Mouse (Mus musculus): ENCODE data around the gene Tmem270. TPM values are rescaled to one million over a fixed set of nuclear protein-coding genes. Genes with fewer than 3 reads are reported as not detected.
"Not testable (repeated sequence)": the region's sequence is repeated elsewhere in the genome, so short reads cannot be mapped to it uniquely, and the experiment has no call there.

The Tmem270 gene
- polyA plus RNA-seq, 1 experiment from 2014 or later: not detected

DNA sequence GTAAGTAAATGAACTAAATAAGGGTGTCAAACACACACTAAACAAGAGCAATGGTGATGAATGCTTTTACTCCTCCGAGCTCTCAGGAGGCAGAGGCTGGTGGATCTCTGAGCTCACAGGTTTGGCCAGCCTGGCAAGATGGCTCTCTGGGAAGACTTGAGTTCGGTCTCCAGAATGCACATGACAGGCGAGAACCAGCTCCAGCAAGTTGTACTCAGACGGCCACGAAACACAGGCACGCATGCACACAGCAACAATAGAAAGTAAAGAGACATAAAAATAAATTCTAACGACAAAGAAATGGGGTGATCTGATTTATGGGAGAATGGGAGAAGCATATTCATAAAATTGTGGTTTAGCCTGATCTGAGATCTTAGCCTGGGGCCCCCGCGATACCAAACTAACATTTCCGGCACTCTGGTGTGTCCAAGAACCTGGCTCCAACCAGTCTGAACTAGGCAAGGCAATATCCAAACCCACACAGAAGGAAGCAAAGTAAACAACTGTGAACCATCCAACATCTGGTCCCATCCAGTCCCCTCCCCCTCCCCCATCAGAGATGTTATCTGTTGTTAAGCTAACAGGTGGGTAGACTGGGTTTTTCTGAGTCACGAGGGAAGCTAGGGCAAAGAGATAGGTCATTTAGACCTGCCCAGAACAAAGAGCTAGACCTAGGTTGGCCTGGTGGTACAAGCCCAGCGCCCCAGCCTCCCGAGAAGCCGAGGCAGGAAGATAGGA is 35.1 kb upstream of the Tmem270 start:
- no peak overlapping the region for H3K9ac ChIP-seq
- no peaks in the 10 kb centered on the region for H3K36me3 ChIP-seq (replicated peaks)
- WGBS (ENCODE audit: insufficient replicate concordance): 65% methylated on average over 14 of the region's 14 CpGs
- H3K4me2 ChIP-seq: no peak overlapping the region
- H3K27me3 ChIP-seq: peaks cover 18% of the 10 kb centered on the region
- H3K9me3 ChIP-seq (replicated peaks): no peaks in the 10 kb centered on the region
- 0 out of 2 replicates have a peak overlapping the region, but pooled peaks have one; percentile 14 for H3K27ac ChIP-seq (replicated peaks)
- no peak overlapping the region for H3K4me3 ChIP-seq (replicated peaks)
- peaks cover 25% of the 10 kb centered on the region for H3K4me1 ChIP-seq (replicated peaks)
- ATAC-seq (ENCODE audit: insufficient read depth): peak; percentile 56

DNA sequence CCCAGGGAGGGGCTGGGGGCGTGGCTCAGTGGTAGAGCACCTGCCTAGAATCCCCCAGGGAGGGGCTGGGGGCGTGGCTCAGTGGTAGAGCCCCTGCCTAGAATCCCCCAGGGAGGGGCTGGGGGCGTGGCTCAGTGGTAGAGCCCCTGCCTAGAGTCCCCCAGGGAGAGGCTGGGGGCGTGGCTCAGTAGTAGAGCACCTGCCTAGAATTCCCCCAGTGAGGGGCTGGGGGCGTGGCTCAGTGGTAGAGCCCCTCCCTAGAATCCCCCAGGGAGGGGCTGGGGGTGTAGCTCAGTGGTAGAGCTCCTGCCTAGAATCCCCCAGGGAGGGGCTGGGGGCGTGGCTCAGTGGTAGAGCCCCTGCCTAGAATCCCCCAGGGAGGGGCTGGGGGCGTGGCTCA is 33.0 kb upstream of the Tmem270 start:
- H3K36me3 ChIP-seq (replicated peaks); H3K9ac ChIP-seq; ATAC-seq (ENCODE audit: insufficient read depth); H3K9me3 ChIP-seq (replicated peaks); H3K27me3 ChIP-seq; H3K4me2 ChIP-seq; H3K4me3 ChIP-seq (replicated peaks); H3K27ac ChIP-seq (replicated peaks): not testable (repeated sequence)
- H3K4me1 ChIP-seq (replicated peaks): peaks cover 13% of the 10 kb centered on the region; the same call in 1 of the 2 replicates
- 57% methylated on average over 4 of the region's 7 CpGs for WGBS (ENCODE audit: insufficient replicate concordance)

DNA sequence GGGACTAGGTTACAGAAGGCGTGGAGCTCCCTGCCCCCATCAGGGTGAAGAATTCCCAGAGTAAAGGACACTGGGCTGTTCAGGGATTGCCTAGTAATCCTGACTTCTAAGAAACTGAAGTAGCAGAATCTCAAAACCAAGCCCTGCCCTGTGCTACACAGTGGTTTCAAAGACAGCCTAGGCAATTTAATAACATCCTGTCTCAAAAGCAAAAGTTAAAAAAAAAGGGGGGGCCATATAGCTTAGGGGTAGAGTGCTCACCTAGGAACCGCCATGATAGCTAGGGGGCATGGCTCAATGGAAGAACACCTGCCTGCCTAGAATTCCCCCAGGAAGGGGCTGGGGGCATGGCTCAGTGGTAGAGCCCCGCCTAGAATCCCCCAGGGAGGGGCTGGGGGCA is 32.5 kb upstream of the Tmem270 start:
- peaks cover 11% of the 10 kb centered on the region; the same call in 1 of the 2 replicates for H3K36me3 ChIP-seq (replicated peaks)
- 70% methylated on average over 3 of the region's 3 CpGs for WGBS (ENCODE audit: insufficient replicate concordance)
- no peak for ATAC-seq (ENCODE audit: insufficient read depth)

DNA sequence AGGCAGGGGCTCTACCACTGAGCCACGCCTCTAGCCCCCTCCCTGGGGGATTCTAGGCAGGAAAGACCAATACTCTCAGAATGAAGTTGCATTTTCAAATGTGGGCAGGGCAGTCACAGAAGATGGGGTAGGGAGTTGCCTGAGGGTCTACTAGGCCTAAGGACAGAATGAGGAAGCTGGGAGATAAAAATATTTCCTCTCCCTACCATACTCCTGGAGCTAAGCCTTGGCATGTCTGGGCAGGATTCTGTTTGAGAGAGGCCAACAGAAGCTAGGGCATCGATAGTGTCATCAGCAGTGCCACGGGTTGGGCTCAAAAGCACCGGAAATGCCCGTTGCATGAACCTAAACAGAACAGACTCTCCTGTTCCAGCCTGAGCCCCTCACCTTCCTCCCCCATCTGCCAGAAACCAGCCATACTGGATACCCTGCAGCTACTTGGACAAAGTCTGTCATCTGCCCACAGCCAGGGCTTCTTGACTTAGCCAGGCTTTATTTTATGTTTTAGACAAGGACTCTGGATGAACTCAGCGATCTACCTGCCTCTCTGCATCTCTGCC is 30.2 kb upstream of the Tmem270 start:
- Histone ChIP-seq H3K9me3 (replicated peaks) (no peaks in the 10 kb centered on the region), H3K27ac (replicated peaks) (no peak overlapping the region), H3K36me3 (replicated peaks) (peaks cover 19% of the 10 kb centered on the region), H3K9ac (no peak overlapping the region), H3K27me3 (no peaks in the 10 kb centered on the region), H3K4me2 (no peak overlapping the region), H3K4me1 (replicated peaks) (peaks cover 28% of the 10 kb centered on the region), H3K4me3 (replicated peaks) (no peak overlapping the region)
- no peak for ATAC-seq (ENCODE audit: insufficient read depth)
- WGBS (ENCODE audit: insufficient replicate concordance): 69% methylated on average over 6 of the region's 6 CpGs

More for the DNA sequence above, 32.5 kb upstream of the Tmem270 start:
- Histone ChIP-seq H3K9ac (no peak overlapping the region), H3K27me3 (no peaks in the 10 kb centered on the region), H3K9me3 (replicated peaks) (no peaks in the 10 kb centered on the region), H3K4me3 (replicated peaks) (no peak overlapping the region), H3K4me1 (replicated peaks) (peaks cover 16% of the 10 kb centered on the region), H3K27ac (replicated peaks) (no peak overlapping the region), H3K4me2 (no peak overlapping the region)

DNA sequence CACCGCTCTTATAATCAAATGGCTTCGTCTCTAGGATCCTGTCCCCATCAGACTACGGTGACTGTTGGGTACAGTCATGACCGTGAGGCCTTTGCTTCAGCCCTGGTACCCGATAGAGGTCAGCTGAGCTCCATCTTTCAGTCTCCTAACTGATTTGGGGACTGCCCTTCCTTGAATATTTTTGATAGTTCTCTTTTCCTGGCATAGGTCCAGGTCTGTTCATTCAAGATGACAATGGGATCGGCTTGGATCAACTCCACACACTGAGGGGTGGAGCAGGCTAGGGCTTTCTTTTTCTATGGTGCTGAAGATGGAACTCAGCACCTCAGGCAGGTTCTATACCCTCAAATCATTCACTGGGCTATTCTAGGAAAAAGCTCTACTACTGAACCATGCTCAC is 29.5 kb upstream of the Tmem270 start:
- Histone ChIP-seq H3K4me2 (no peak overlapping the region), H3K4me1 (replicated peaks) (peaks cover 31% of the 10 kb centered on the region), H3K27ac (replicated peaks) (no peak overlapping the region), H3K27me3 (no peaks in the 10 kb centered on the region), H3K9me3 (replicated peaks) (no peaks in the 10 kb centered on the region), H3K36me3 (replicated peaks) (peaks cover 19% of the 10 kb centered on the region), H3K9ac (no peak overlapping the region), H3K4me3 (replicated peaks) (no peak overlapping the region)
- WGBS (ENCODE audit: insufficient replicate concordance): 80% methylated on average over 6 of the region's 6 CpGs
- no peak for ATAC-seq (ENCODE audit: insufficient read depth)

DNA sequence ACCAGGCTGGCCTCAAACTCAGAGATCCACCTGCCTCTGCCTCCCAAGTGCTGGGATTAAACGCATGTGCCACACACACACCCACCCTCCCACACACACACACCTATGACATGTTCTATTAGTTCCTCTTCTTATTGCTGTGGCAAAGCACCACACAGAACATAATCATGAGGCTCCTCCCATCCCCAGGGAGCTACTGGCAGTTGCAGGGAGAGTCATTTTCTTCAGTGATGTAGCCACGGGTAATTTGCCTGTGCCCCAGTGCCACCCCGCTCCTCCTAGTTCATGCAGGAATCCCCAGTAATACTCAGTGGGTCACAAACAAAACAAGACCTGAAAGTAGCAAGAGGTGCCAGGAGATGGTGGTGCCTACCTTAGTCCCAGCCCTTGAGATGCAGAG is 28.1 kb upstream of the Tmem270 start:
- Histone ChIP-seq H3K9me3 (replicated peaks) (no peaks in the 10 kb centered on the region), H3K4me1 (replicated peaks) (peaks cover 31% of the 10 kb centered on the region), H3K4me2 (no peak overlapping the region), H3K4me3 (replicated peaks) (no peak overlapping the region), H3K27ac (replicated peaks) (no peak overlapping the region), H3K36me3 (replicated peaks) (peaks cover 19% of the 10 kb centered on the region), H3K9ac (no peak overlapping the region), H3K27me3 (peaks cover 5% of the 10 kb centered on the region)
- no peak for ATAC-seq (ENCODE audit: insufficient read depth)
- WGBS (ENCODE audit: insufficient replicate concordance): 76% methylated on average over 3 of the region's 3 CpGs

DNA sequence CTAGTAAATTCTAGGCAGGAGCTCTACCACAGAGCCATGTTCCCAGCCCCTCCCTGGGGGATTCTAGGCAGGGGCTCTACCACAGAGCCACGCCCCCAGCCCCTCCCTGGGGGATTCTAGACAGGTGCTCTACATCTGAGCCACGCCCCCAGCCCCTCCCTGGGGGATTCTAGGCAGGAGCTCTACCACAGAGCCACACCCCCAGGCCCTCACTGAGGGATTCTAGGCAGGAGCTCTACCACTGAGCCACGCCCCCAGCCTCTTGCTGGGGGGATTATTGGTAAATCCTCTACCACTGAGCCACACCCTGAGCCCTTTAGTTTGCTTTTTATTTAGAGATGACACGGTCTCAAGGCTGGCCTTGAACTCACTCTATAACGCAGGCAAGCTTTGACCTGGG is 27.2 kb upstream of the Tmem270 start:
- peak overlapping the region; percentile 89 for H3K4me3 ChIP-seq (replicated peaks)
- ATAC-seq (ENCODE audit: insufficient read depth); H3K9ac ChIP-seq; H3K9me3 ChIP-seq (replicated peaks): not testable (repeated sequence)
- peaks cover 19% of the 10 kb centered on the region for H3K36me3 ChIP-seq (replicated peaks)
- H3K4me2 ChIP-seq: peak overlapping the region; percentile 91
- peaks cover 31% of the 10 kb centered on the region for H3K4me1 ChIP-seq (replicated peaks)
- H3K27ac ChIP-seq (replicated peaks): 0 out of 2 replicates have a peak overlapping the region, but pooled peaks have one; percentile 98
- WGBS (ENCODE audit: insufficient replicate concordance): 73% methylated on average over 5 of the region's 5 CpGs
- H3K27me3 ChIP-seq: peaks cover 15% of the 10 kb centered on the region

DNA sequence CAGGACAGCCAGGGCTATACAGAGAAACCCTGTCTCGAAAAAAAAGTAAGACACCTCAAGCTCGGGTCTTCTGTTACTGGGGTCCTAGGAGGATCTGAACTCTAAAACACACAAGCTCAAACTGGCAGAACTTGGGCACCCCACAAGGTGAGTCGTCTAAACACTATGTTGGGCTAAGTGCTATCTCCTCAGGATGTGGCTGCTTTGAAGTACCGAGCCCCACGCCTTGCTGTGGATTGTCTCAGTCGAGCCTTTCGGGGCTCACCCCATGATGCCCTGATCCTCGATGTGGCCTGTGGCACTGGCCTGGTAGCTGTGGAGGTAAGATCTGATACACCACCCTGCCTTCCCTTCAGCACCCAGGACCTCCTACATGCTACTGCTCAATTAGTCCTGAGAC is 26.7 kb upstream of the Tmem270 start:
- H3K9ac ChIP-seq: peak overlapping the region; percentile 80
- WGBS (ENCODE audit: insufficient replicate concordance): 78% methylated on average over 8 of the region's 8 CpGs
- peaks cover 31% of the 10 kb centered on the region for H3K4me1 ChIP-seq (replicated peaks)
- H3K27ac ChIP-seq (replicated peaks): peak overlapping the region; percentile 98
- no peaks in the 10 kb centered on the region for H3K9me3 ChIP-seq (replicated peaks)
- peak overlapping the region; percentile 91 for H3K4me2 ChIP-seq
- H3K36me3 ChIP-seq (replicated peaks): peaks cover 19% of the 10 kb centered on the region
- peak overlapping the region; percentile 89 for H3K4me3 ChIP-seq (replicated peaks)
- peaks cover 15% of the 10 kb centered on the region for H3K27me3 ChIP-seq
- ATAC-seq (ENCODE audit: insufficient read depth): no peak

DNA sequence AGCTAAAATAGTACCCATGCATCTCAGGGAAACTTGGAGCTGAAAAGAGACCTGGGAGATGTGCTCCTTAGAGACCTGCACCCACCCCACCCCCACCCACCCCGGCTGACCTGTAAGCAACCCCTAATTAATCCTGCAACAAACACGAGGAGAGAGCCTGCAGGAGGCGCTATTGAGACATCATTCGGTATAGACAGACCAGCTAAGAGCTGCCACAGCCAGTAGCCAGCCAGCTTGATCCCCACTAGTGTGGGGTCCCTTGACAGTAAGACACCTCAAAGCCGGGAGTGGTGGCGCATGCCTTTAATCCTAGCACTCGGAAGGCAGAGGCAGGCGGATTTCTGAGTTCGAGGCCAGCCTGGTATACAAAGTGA is 26.4 kb upstream of the Tmem270 start:
- peaks cover 15% of the 10 kb centered on the region for H3K27me3 ChIP-seq
- 36% methylated on average over 9 of the region's 9 CpGs for WGBS (ENCODE audit: insufficient replicate concordance)
- peak overlapping the region; percentile 98 for H3K27ac ChIP-seq (replicated peaks)

DNA sequence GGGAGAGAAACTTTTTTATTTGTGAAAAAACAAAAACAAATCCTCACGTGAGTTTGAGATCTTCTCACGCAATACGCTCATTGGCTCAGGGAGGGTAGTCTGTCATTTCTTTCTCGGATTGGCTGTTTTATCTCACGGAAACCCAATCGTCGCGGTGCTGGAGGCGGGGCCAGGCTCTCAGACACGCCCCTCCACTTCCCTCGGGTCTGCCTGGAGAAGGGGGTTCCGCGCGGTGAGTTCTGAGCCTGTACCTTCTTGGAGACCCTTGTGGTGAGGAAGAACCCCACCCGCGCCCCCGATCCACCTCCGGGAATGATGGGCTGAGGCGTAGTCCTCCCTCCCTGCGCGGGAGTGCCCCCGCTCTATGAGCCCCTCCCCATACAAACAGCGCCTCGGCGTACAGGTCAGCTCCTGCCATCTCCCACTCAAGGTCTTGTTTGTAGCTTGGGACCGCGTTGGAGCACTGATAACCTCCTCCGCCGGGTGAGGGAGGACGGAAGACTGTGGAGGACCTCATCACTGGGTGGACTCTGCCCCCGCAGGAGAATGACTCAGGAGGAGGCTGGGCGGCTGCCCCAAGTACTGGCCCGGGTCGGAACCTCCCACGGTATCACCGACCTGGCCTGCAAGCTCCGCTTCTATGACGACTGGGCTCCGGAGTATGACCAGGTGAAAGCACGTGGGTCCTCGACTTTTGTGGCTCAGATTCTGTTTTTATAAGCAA is 25.8 kb upstream of the Tmem270 start, which contains the start of gene Mettl27:
TSS of gene Mettl27 (plus strand) at position 190 of the 724 bp plus-strand sequence.
- peak; percentile 94 for ATAC-seq (ENCODE audit: insufficient read depth)
- WGBS (ENCODE audit: insufficient replicate concordance): under 1% methylated on average over 41 of the region's 41 CpGs
- peak within 1 kb of the TSS; percentile 98 for H3K27ac ChIP-seq (replicated peaks)
- H3K36me3 ChIP-seq (replicated peaks): peaks cover 19% of the 10 kb centered on the region
- H3K4me1 ChIP-seq (replicated peaks): peaks cover 31% of the 10 kb centered on the region
- H3K27me3 ChIP-seq: peaks cover 15% of the 10 kb centered on the region
- H3K9ac ChIP-seq: peak within 1 kb of the TSS; percentile 80
- peak within 1 kb of the TSS; percentile 91 for H3K4me2 ChIP-seq
- H3K9me3 ChIP-seq (replicated peaks): no peaks in the 10 kb centered on the region
- H3K4me3 ChIP-seq (replicated peaks): peak within 1 kb of the TSS; percentile 89

More for the DNA sequence above, 26.4 kb upstream of the Tmem270 start:
- peak overlapping the region; percentile 89 for H3K4me3 ChIP-seq (replicated peaks)
- H3K4me2 ChIP-seq: peak overlapping the region; percentile 91
- peaks cover 19% of the 10 kb centered on the region for H3K36me3 ChIP-seq (replicated peaks)
- H3K4me1 ChIP-seq (replicated peaks): peaks cover 31% of the 10 kb centered on the region
- peak overlapping the region; percentile 80 for H3K9ac ChIP-seq
- ATAC-seq (ENCODE audit: insufficient read depth): peak; percentile 36
- no peaks in the 10 kb centered on the region for H3K9me3 ChIP-seq (replicated peaks)

DNA sequence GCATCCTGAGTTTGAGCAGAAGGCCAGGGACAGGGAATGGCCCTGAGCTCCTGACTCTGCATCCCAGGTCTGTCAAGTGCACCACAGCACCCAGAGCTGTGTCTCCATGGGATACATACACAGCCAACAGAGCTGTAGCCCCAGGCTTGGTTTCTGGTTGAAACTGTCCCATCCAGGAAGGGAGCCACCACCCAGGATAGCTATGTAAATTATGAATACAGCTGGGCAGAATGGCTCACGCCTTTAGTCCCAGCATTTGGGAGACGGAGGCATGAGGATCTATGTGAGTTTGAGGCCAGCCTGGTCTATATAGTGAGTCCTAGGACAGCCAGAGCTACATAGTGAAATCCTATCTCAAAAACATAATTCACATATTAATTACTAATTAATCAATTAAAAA is 23.5 kb upstream of the Tmem270 start:
- no peak overlapping the region for H3K4me3 ChIP-seq (replicated peaks)
- no peak for ATAC-seq (ENCODE audit: insufficient read depth)
- H3K36me3 ChIP-seq (replicated peaks): peaks cover 10% of the 10 kb centered on the region
- no peak overlapping the region for H3K9ac ChIP-seq
- peaks cover 15% of the 10 kb centered on the region for H3K27me3 ChIP-seq
- H3K4me2 ChIP-seq: no peak overlapping the region
- no peak overlapping the region for H3K27ac ChIP-seq (replicated peaks)
- H3K9me3 ChIP-seq (replicated peaks): no peaks in the 10 kb centered on the region
- 77% methylated on average over 2 of the region's 2 CpGs for WGBS (ENCODE audit: insufficient replicate concordance)
- H3K4me1 ChIP-seq (replicated peaks): peaks cover 29% of the 10 kb centered on the region
